Mouse (Mus musculus) olfactory bulb, adult 2 months (tissue): Measurements from ENCODE around the gene Gm17268.

Source experiments
- CTCF ChIP-seq: fragments of 200-500 bp; IDR thresholded peaks from 2 replicates; pipeline ENCODE4 v1.5.1; 2012; ENCODE audit warnings: low read depth, mild to moderate bottlenecking, low read length, moderate library complexity; ENCODE audit not compliant: insufficient read depth
- POLR2A ChIP-seq: fragments of 200-500 bp; IDR thresholded peaks from 2 replicates; pipeline ENCODE4 v1.6.1; 2012; ENCODE audit warnings: mild to moderate bottlenecking, low read depth, low read length, moderate library complexity; ENCODE audit not compliant: insufficient read depth

DNA sequence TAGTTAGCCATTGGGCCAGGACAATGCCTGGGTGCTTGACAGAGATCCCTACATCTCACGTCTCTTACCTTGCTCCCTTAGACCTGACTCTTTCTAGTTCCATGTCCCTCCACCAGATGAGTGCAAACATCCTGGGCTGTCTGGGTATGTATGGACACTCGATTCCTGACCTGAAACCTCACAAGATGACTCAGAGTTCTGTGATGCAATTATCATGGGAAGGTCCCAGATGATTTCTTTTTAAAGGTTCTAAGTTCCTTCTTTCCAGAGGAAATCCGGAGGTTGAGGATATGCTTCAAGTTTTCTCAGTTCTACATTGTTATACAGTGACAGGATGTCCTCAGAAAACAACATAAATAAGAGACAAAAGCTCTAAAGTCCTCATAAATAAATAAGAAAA is 42.5 kb upstream of the Gm17268 start:
- TF ChIP-seq POLR2A (no peak), CTCF (no peak)
